Mouse (Mus musculus) induced T-regulatory cell, adult 2 months (primary cell): Measurements from ENCODE around the gene Bcar3.
A peak's percentile ranks its signal among the peaks of the same experiment; 100 is the strongest.

Source experiments
- DNase-seq: peaks from one replicate; pipeline ENCODE4 v3.0.0-alpha.2; 2012; ENCODE audit warnings: low read depth

Bcar3 gene

GRCm38 (mm10) chr3:122483066-122483782 lies 189.3 kb downstream of the Bcar3 start:
- DNase-seq: no peak

GRCm38 (mm10) chr3:122483783-122484130 lies 189.8 kb downstream of the Bcar3 start:
- DNase-seq: no peak

- no peak for DNase-seq
Observed at GRCm38 (mm10) chr3:122484301-122484700, 190.4 kb downstream of the Bcar3 start.

GRCm38 (mm10) chr3:122485699-122486098 lies 191.8 kb downstream of the Bcar3 start:
- no peak for DNase-seq

GRCm38 (mm10) chr3:122486193-122486592 lies 192.3 kb downstream of the Bcar3 start:
- DNase-seq: no peak

- DNase-seq: no peak
Observed at GRCm38 (mm10) chr3:122488051-122488754, 194.3 kb downstream of the Bcar3 start.

- DNase-seq: no peak
Observed at GRCm38 (mm10) chr3:122490574-122490973, 196.6 kb downstream of the Bcar3 start.

- no peak for DNase-seq
Observed at GRCm38 (mm10) chr3:122492006-122492405, 198.1 kb downstream of the Bcar3 start.

GRCm38 (mm10) chr3:122492872-122493615 lies 199.1 kb downstream of the Bcar3 start:
- DNase-seq: no peak

- DNase-seq: no peak
Observed at GRCm38 (mm10) chr3:122494764-122495163, 200.8 kb downstream of the Bcar3 start.

- no peak for DNase-seq
Observed at GRCm38 (mm10) chr3:122497871-122498270, 203.9 kb downstream of the Bcar3 start.

- no peak for DNase-seq
Observed at GRCm38 (mm10) chr3:122498528-122498927, 204.6 kb downstream of the Bcar3 start.

- no peak for DNase-seq
Observed at GRCm38 (mm10) chr3:122499647-122500046, 205.7 kb downstream of the Bcar3 start.

GRCm38 (mm10) chr3:122500929-122501328 lies 207.0 kb downstream of the Bcar3 start:
- DNase-seq: no peak

- DNase-seq: no peak
Observed at GRCm38 (mm10) chr3:122506343-122506916, 212.5 kb downstream of the Bcar3 start.

GRCm38 (mm10) chr3:122507826-122508225 lies 213.9 kb downstream of the Bcar3 start:
- no peak for DNase-seq

- DNase-seq: peak; percentile 10
Observed at GRCm38 (mm10) chr3:122509084-122509483, 215.1 kb downstream of the Bcar3 start.

- no peak for DNase-seq
Observed at GRCm38 (mm10) chr3:122509534-122510239, 215.8 kb downstream of the Bcar3 start.

GRCm38 (mm10) chr3:122510240-122510750 lies 216.4 kb downstream of the Bcar3 start:
- no peak for DNase-seq

GRCm38 (mm10) chr3:122510932-122511331 lies 217.0 kb downstream of the Bcar3 start:
- no peak for DNase-seq

- DNase-seq: no peak
Observed at GRCm38 (mm10) chr3:122511721-122512619, 218.0 kb downstream of the Bcar3 start.
